In genomic region chrX:92323599-92323998, GRCm38 (mm10) we compare ENCODE assay signal across 18 mouse cellular contexts.
"Had no signal": no experiment of that assay in that cellular context is flagged by ENCODE, and none has a peak within 500 bp of the region (broad histone marks: within the 10 kb centered on the region; RNA-seq: fewer than 3 reads in every experiment).

No protein-coding gene starts in this region.

- H3K4me2 ChIP-seq: kidney, embryonic 15.5 days; limb, embryonic 12.5 days; limb, embryonic 15.5 days; liver, embryonic 11.5 days; lung, embryonic 14.5 days; neural tube, embryonic 12.5 days; neural tube, embryonic 15.5 days had no signal

- H3K4me3 ChIP-seq: kidney, embryonic 15.5 days; limb, embryonic 12.5 days; limb, embryonic 15.5 days; neural tube, embryonic 12.5 days; neural tube, embryonic 15.5 days had no signal

- H3K9me3 ChIP-seq: kidney, embryonic 15.5 days; limb, embryonic 12.5 days; limb, embryonic 15.5 days; neural tube, embryonic 12.5 days; neural tube, embryonic 15.5 days had no signal

- DNase-seq: kidney, adult 11 months; kidney, adult 8-10 months; kidney, postnatal 10 days; kidney, postnatal 4 days; left cerebral cortex, postnatal 4 days; liver, postnatal 0 days; lung, embryonic 14.5 days; thymus, adult 18-20 months; thymus, postnatal 36 days had no signal

- H3K4me1 ChIP-seq: kidney, embryonic 15.5 days; limb, embryonic 12.5 days; limb, embryonic 15.5 days; neural tube, embryonic 12.5 days; neural tube, embryonic 15.5 days had no signal

- H3K27me3 ChIP-seq: kidney, embryonic 15.5 days; limb, embryonic 12.5 days; limb, embryonic 15.5 days; neural tube, embryonic 12.5 days; neural tube, embryonic 15.5 days had no signal

- ATAC-seq: liver, postnatal 0 days; lung, postnatal 0 days had no signal

- H3K27ac ChIP-seq: kidney, embryonic 15.5 days; limb, embryonic 12.5 days; limb, embryonic 15.5 days; liver, embryonic 14.5 days; macrophage; neural tube, embryonic 12.5 days; neural tube, embryonic 15.5 days had no signal

- H3K9ac ChIP-seq: kidney, embryonic 15.5 days; limb, embryonic 12.5 days; limb, embryonic 15.5 days; liver, embryonic 14.5 days; liver, postnatal 0 days; lung, embryonic 14.5 days; neural tube, embryonic 12.5 days; neural tube, embryonic 15.5 days had no signal

- H3K36me3 ChIP-seq: kidney, embryonic 15.5 days; limb, embryonic 12.5 days; limb, embryonic 15.5 days; neural tube, embryonic 12.5 days; neural tube, embryonic 15.5 days had no signal
